Mouse (Mus musculus) MN1 (cell line): ENCODE results near the gene Coro1b.

Experiments
- DNase-seq: peaks from one replicate; pipeline ENCODE4 v3.0.0-alpha.2; 2016; ENCODE audit warnings: low spot score

Gene Coro1b

GRCm38 (mm10) chr19:4142416-4143173, 5.8 kb upstream of the Coro1b start:
- no peak for DNase-seq

- DNase-seq = no peak
These were observed 4.6 kb upstream of the Coro1b start, which contains the start of gene Cabp4 for GRCm38 (mm10) chr19:4143759-4144268. TSS of gene Cabp4 (minus strand) at chr19:4144033.

GRCm38 (mm10) chr19:4144550-4145498, 3.6 kb upstream of the Coro1b start:
- no peak for DNase-seq

- DNase-seq = no peak
These were observed 2.5 kb upstream of the Coro1b start for GRCm38 (mm10) chr19:4145936-4146335.

GRCm38 (mm10) chr19:4146366-4147021, 1.9 kb upstream of the Coro1b start:
- DNase-seq = no peak

GRCm38 (mm10) chr19:4147022-4147405, 1.4 kb upstream of the Coro1b start:
- no peak for DNase-seq

- no peak for DNase-seq
These were observed 483 bp upstream of the Coro1b start for GRCm38 (mm10) chr19:4147782-4148490.

GRCm38 (mm10) chr19:4148819-4149218, 400 bp downstream of the Coro1b start:
- DNase-seq = no peak

- no peak for DNase-seq
These were observed 864 bp downstream of the Coro1b start for GRCm38 (mm10) chr19:4149283-4149682.

GRCm38 (mm10) chr19:4149764-4150461, 1.5 kb downstream of the Coro1b start:
- no peak for DNase-seq

GRCm38 (mm10) chr19:4150567-4151487, 2.4 kb downstream of the Coro1b start:
- no peak for DNase-seq

- no peak for DNase-seq
These were observed 3.1 kb downstream of the Coro1b start for GRCm38 (mm10) chr19:4151488-4151860.

GRCm38 (mm10) chr19:4151898-4152297, 3.5 kb downstream of the Coro1b start:
- no peak for DNase-seq

- no peak for DNase-seq
These were observed 4.2 kb downstream of the Coro1b start for GRCm38 (mm10) chr19:4152445-4153231.

GRCm38 (mm10) chr19:4153232-4153654, 4.8 kb downstream of the Coro1b start, which contains the start of gene Ptprcap:
TSS of gene Ptprcap (plus strand) at chr19:4153604.
- DNase-seq = peak; percentile 51

GRCm38 (mm10) chr19:4154437-4155222, 6.2 kb downstream of the Coro1b start:
- no peak for DNase-seq

- no peak for DNase-seq
These were observed 7.0 kb downstream of the Coro1b start for GRCm38 (mm10) chr19:4155223-4156072.
